ENCODE assay signal across 9 mouse cellular contexts in genomic region chr2:144214508-144215185, GRCm38 (mm10). TPM values are rescaled to one million over a fixed set of nuclear protein-coding genes. Genes with fewer than 3 reads are reported as not detected.
A peak's percentile ranks its signal among the peaks of the same experiment; 100 is the strongest.
DNase-seq lines count a peak whose midpoint lies in the region; ATAC-seq and TF ChIP-seq lines count a peak whose summit lies in the region.
"Had no signal": no experiment of that assay in that cellular context is flagged by ENCODE, and none has a peak within 500 bp of the region (broad histone marks: within the 10 kb centered on the region; RNA-seq: fewer than 3 reads in every experiment).

No protein-coding gene starts in this region.

- H3K27me3 ChIP-seq in heart, embryonic 10.5 days (ENCODE audit: insufficient read depth, poor library complexity, severe bottlenecking), result no peaks in the 10 kb centered on the region
- no peaks in the 10 kb centered on the region for H3K27me3 ChIP-seq in hindbrain, embryonic 14.5 days (ENCODE audit: control insufficient read depth, insufficient read depth, low read length)
- no peaks in the 10 kb centered on the region for H3K27me3 ChIP-seq in midbrain, embryonic 13.5 days

- TF ChIP-seq POLR2A in brain, embryonic 14.5 days (IDR thresholded peaks at IDR 0.05; ENCODE audit: borderline replicate concordance, extremely low read depth, insufficient read depth, insufficient read length, poor library complexity, severe bottlenecking), result no peak

- peak; percentile 44; the same call in 1 of the 2 replicates for ATAC-seq in hindbrain, embryonic 14.5 days (ENCODE audit: low FRiP score)
- peak; percentile 66 for ATAC-seq in midbrain, embryonic 13.5 days

- intact Hi-C loops in heart, postnatal 25 days (cut with DNase I), result loop anchor here (5.0 kb wide), 1 partner anchor 232 kb away; no protein-coding TSS in a partner anchor

- H3K4me1 ChIP-seq in heart, embryonic 10.5 days, result peaks cover 9% of the 10 kb centered on the region
- H3K4me1 ChIP-seq in hindbrain, embryonic 14.5 days (replicated peaks; ENCODE audit: control insufficient read depth, insufficient read depth, low read length), result no peaks in the 10 kb centered on the region; the same call in 1 of the 2 replicates
- H3K4me1 ChIP-seq in midbrain, embryonic 13.5 days (replicated peaks), result peaks cover 16% of the 10 kb centered on the region

- peak overlapping the region; percentile 73 for H3K27ac ChIP-seq in heart, embryonic 10.5 days
- H3K27ac ChIP-seq in hindbrain, embryonic 14.5 days, result peak overlapping the region; percentile 20; the same call in 1 of the 2 replicates
- H3K27ac ChIP-seq in midbrain, embryonic 13.5 days, result peak overlapping the region; percentile 53; the same call in 1 of the 2 replicates

- 0 out of 2 replicates have a peak, but pooled peaks have one; percentile 7 for TF ChIP-seq CTCF in brain, embryonic 14.5 days (IDR thresholded peaks at IDR 0.05; ENCODE audit: borderline replicate concordance, extremely low read depth, insufficient read depth, insufficient read length)

- peak overlapping the region; percentile 18; the same call in 1 of the 2 replicates for H3K4me3 ChIP-seq in heart, embryonic 10.5 days
- no peak overlapping the region for H3K4me3 ChIP-seq in hindbrain, embryonic 14.5 days (replicated peaks; ENCODE audit: low read length)
- H3K4me3 ChIP-seq in midbrain, embryonic 13.5 days (replicated peaks), result no peak overlapping the region

- no peaks in the 10 kb centered on the region for H3K9me3 ChIP-seq in heart, embryonic 10.5 days
- no peaks in the 10 kb centered on the region for H3K9me3 ChIP-seq in hindbrain, embryonic 14.5 days (ENCODE audit: control insufficient read depth, low read length)
- H3K9me3 ChIP-seq in midbrain, embryonic 13.5 days, result no peaks in the 10 kb centered on the region

- H3K9ac ChIP-seq in hindbrain, embryonic 14.5 days, result no peak overlapping the region
- H3K9ac ChIP-seq in midbrain, embryonic 13.5 days (replicated peaks), result no peak overlapping the region; the same call in 1 of the 2 replicates

- H3K36me3 ChIP-seq in heart, embryonic 10.5 days, result no peaks in the 10 kb centered on the region
- H3K36me3 ChIP-seq in hindbrain, embryonic 14.5 days (replicated peaks; ENCODE audit: control insufficient read depth, insufficient read depth), result no peaks in the 10 kb centered on the region
- no peaks in the 10 kb centered on the region for H3K36me3 ChIP-seq in midbrain, embryonic 13.5 days

- 66% methylated on average over 9 of the region's 9 CpGs for WGBS in heart, embryonic 10.5 days
- 62% methylated on average over 9 of the region's 9 CpGs for WGBS in hindbrain, embryonic 14.5 days
- WGBS in midbrain, embryonic 13.5 days, result 50% methylated on average over 9 of the region's 9 CpGs

- no peak overlapping the region for H3K4me2 ChIP-seq in hindbrain, embryonic 14.5 days (replicated peaks)
- H3K4me2 ChIP-seq in midbrain, embryonic 13.5 days (replicated peaks), result no peak overlapping the region; the same call in 1 of the 2 replicates

- DNase-seq in heart, embryonic 10.5 days (ENCODE audit: low spot score), result no peak
- DNase-seq in heart, postnatal 25 days (ENCODE audit: low spot score), result no peak
- no peak for DNase-seq in brain, embryonic 14.5 days (ENCODE audit: low read depth)
- DNase-seq in hindbrain, embryonic 14.5 days (ENCODE audit: low spot score), result no peak
- no peak for DNase-seq in spleen, postnatal 36 days (ENCODE audit: low spot score in 2 of 2)
- DNase-seq in T-cell, adult 2 months (ENCODE audit: low spot score), result no peak
- no peak for DNase-seq in cerebellum, postnatal 10 days
- DNase-seq: right cerebral cortex, postnatal 14 days had no signal

RNA-seq across cellular contexts. Expression of gene Mgme1, which starts 55.8 kb away (rescaled TPM):
- 24.7 TPM in 2 replicates for polyA plus RNA-seq in heart, embryonic 10.5 days (2016; fragmentation: Nextera tagmentation; extraction: Ambion mirVana)
- 10 to 100 TPM; 12.3 to 12.4 TPM for total RNA-seq in heart, postnatal 25 days (2021)
- polyA plus RNA-seq in brain, embryonic 14.5 days (2012; rRNA removed), result 6.4 and 6.6 TPM in 2 replicates
- polyA plus RNA-seq in hindbrain, embryonic 14.5 days (2014; fragmentation: Nextera tagmentation; extraction: Ambion mirVana), result 10.5 and 11.7 TPM in 2 replicates
- 12.9 and 13.0 TPM in 2 replicates for polyA plus RNA-seq in midbrain, embryonic 13.5 days (2015; fragmentation: Nextera tagmentation; extraction: Ambion mirVana)

RNA-seq across cellular contexts. Expression of gene Snx5, which starts 56.1 kb away (rescaled TPM):
- polyA plus RNA-seq in heart, embryonic 10.5 days (2016; fragmentation: Nextera tagmentation; extraction: Ambion mirVana), result 119 and 128 TPM in 2 replicates
- total RNA-seq in heart, postnatal 25 days (2021), result 10 to 100 TPM; 47.7 to 48.8 TPM
- polyA plus RNA-seq in brain, embryonic 14.5 days (2012; rRNA removed), result 66.8 and 67.9 TPM in 2 replicates
- polyA plus RNA-seq in hindbrain, embryonic 14.5 days (2014; fragmentation: Nextera tagmentation; extraction: Ambion mirVana), result 73.0 and 75.9 TPM in 2 replicates
- 64.7 and 66.5 TPM in 2 replicates for polyA plus RNA-seq in midbrain, embryonic 13.5 days (2015; fragmentation: Nextera tagmentation; extraction: Ambion mirVana)

Comparison
In these comparisons a context has a peak if more than half of its experiments do, and no peak if none do; other contexts are left out.
1. H3K27ac ChIP-seq: peak in every context shown above with its lines; median percentile 73 in heart, embryonic 10.5 days; 53 in midbrain, embryonic 13.5 days; 20 in hindbrain, embryonic 14.5 days.